Mouse (Mus musculus): Measurements from ENCODE around the gene Ccdc159. TPM values are rescaled to one million over a fixed set of nuclear protein-coding genes. Genes with fewer than 3 reads are reported as not detected.

Ccdc159 gene
- polyA plus RNA-seq, 1 experiment from 2014 or later: 3.5 TPM

DNA sequence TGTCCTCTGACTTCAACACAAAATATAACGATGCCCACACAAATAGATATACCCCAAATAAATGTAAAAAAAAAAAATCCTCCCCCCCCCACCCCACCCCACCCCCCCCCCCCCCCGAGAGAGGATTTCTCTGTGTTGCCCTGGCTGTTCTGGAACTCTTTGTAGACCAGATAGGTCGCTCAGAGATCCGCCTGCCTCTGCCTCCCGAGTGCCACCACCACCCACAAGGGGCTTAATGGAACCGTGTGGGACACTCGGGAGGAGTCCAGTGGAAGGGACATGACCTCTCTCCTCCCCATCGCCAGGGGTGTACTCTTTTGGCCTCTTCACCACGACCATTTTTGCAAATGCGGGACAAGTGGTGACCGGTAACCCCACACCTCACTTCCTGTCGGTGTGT, 15.8 kb downstream of the Ccdc159 start:
- Histone ChIP-seq H3K4me2 (ENCODE audit: low read depth, low read length) (no peak overlapping the region), H3K27ac (ENCODE audit: low read length) (no peak overlapping the region), H3K9me3 (ENCODE audit: control insufficient read depth, low read length) (no peaks in the 10 kb centered on the region), H3K9ac (ENCODE audit: low read depth, low read length) (no peak overlapping the region), H3K4me1 (ENCODE audit: control insufficient read depth, insufficient read depth, low read length) (no peaks in the 10 kb centered on the region), H3K36me3 (ENCODE audit: control insufficient read depth, insufficient read depth, low read length) (no peaks in the 10 kb centered on the region), H3K4me3 (ENCODE audit: low read length) (no peak overlapping the region), H3K27me3 (replicated peaks; ENCODE audit: control insufficient read depth, insufficient read depth, low read length) (peaks cover 4% of the 10 kb centered on the region; the same call in 1 of the 2 replicates)
- no peak for ATAC-seq
- WGBS: 68% methylated on average over 12 of the region's 12 CpGs

DNA sequence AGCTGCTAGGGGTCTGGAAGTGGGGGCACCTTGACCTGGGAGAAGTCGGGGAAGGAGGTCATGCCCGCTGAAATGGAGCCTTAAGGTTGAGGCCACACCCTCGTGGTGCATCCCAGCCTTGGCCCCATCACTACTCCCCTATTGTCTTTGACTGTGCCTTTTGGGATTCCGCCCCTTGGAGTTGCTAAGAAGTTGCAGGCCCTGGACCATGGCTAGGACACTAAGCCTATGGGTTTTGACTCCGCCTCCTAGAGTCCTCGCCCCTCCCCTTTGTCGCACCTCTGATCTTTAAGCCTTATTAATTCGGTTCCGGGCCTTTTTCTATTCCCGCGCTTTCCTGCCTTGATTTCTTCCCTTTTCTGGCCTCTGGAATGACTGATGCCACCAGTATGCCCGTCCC, 16.4 kb downstream of the Ccdc159 start:
- Histone ChIP-seq H3K27ac (ENCODE audit: low read length) (no peak overlapping the region), H3K9me3 (ENCODE audit: control insufficient read depth, low read length) (no peaks in the 10 kb centered on the region), H3K4me3 (ENCODE audit: low read length) (no peak overlapping the region), H3K4me1 (ENCODE audit: control insufficient read depth, insufficient read depth, low read length) (no peaks in the 10 kb centered on the region), H3K4me2 (ENCODE audit: low read depth, low read length) (no peak overlapping the region), H3K9ac (ENCODE audit: low read depth, low read length) (no peak overlapping the region), H3K36me3 (ENCODE audit: control insufficient read depth, insufficient read depth, low read length) (no peaks in the 10 kb centered on the region), H3K27me3 (replicated peaks; ENCODE audit: control insufficient read depth, insufficient read depth, low read length) (peaks cover 4% of the 10 kb centered on the region; the same call in 1 of the 2 replicates)
- WGBS: 48% methylated on average over 12 of the region's 12 CpGs
- ATAC-seq: no peak

DNA sequence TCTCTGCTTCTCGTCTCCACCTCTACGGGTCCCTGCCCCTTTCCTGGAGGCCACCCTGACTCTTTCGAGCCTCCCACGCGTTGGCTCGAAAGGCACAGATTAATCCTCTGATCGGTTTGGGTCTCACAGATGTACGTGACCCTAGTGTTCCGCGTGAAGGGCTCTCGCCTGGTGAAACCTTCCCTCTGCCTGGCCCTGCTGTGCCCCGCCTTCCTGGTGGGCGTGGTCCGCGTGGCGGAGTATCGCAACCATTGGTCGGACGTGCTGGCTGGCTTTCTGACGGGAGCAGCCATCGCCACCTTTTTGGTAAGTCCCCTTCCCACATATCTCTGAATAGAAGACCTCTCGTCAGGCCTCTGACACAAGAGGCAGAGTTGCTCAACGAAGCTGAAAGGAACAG, 17.0 kb downstream of the Ccdc159 start:
- WGBS: 17% methylated on average over 23 of the region's 23 CpGs
- H3K4me2 ChIP-seq (ENCODE audit: low read depth, low read length): no peak overlapping the region
- peaks cover 4% of the 10 kb centered on the region; the same call in 1 of the 2 replicates for H3K27me3 ChIP-seq (replicated peaks; ENCODE audit: control insufficient read depth, insufficient read depth, low read length)
- no peak overlapping the region for H3K9ac ChIP-seq (ENCODE audit: low read depth, low read length)
- no peak for ATAC-seq
- H3K36me3 ChIP-seq (ENCODE audit: control insufficient read depth, insufficient read depth, low read length): no peaks in the 10 kb centered on the region
- H3K4me3 ChIP-seq (ENCODE audit: low read length): no peak overlapping the region
- no peak overlapping the region for H3K27ac ChIP-seq (ENCODE audit: low read length)
- no peaks in the 10 kb centered on the region for H3K9me3 ChIP-seq (ENCODE audit: control insufficient read depth, low read length)
- no peaks in the 10 kb centered on the region for H3K4me1 ChIP-seq (ENCODE audit: control insufficient read depth, insufficient read depth, low read length)

DNA sequence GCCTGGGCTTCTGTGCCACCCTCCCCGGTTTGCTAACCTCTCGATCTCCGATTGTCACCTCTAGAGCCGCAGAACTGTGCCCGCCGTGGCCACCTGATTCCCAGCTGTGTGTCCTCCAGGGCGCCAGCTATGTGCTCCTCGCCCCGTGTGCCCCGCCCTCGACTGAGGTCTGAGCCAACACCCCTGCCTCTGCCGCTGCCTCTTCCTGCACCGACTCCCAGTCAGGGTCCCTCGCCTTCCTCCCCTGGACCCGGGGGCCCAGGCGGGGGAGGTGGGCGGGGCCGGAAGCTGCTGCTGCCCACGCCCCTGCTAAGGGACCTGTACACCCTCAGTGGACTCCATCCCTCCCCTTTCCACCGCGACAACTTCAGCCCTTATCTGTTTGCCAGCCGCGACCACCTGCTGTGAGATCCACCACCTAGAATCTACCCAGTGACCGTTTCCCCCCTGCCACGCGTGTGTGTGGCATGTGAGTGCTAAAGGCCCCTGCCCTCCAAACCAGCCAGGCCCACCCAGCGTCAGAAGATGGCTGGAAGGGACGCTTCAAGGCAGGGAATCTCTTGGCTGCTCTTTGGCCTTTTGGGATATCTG, 20.4 kb downstream of the Ccdc159 start:
- Histone ChIP-seq H3K4me1 (ENCODE audit: control insufficient read depth, insufficient read depth, low read length) (no peaks in the 10 kb centered on the region), H3K9me3 (ENCODE audit: control insufficient read depth, low read length) (no peaks in the 10 kb centered on the region), H3K36me3 (ENCODE audit: control insufficient read depth, insufficient read depth, low read length) (no peaks in the 10 kb centered on the region), H3K4me2 (ENCODE audit: low read depth, low read length) (no peak overlapping the region), H3K9ac (ENCODE audit: low read depth, low read length) (no peak overlapping the region), H3K27me3 (replicated peaks; ENCODE audit: control insufficient read depth, insufficient read depth, low read length) (peaks cover 6% of the 10 kb centered on the region; the same call in 1 of the 2 replicates), H3K4me3 (ENCODE audit: low read length) (no peak overlapping the region), H3K27ac (ENCODE audit: low read length) (no peak overlapping the region)
- 8% methylated on average over 26 of the region's 28 CpGs for WGBS
- ATAC-seq: peak; percentile 39; the same call in 1 of the 2 replicates

DNA sequence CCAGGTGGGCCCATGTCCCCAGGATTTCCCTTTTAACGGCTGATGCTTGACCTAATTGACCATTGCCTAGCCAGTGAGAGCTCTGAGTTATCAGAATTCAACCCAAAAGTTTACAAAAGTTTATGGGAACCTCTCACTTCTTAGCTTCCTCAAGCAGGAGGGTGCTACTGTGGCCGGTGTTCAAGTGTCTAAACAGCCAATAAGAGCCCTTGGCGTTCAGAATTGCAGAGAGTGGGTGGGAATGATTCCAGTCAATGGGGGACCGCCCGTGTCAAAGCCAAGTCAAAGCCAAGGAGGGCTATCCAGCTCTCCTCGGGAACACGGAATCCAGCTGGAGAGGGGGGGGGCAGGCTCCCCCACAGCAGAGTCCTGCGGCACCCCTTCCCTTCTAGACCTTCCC, 20.9 kb downstream of the Ccdc159 start:
- Histone ChIP-seq H3K9me3 (ENCODE audit: control insufficient read depth, low read length) (no peaks in the 10 kb centered on the region), H3K4me2 (ENCODE audit: low read depth, low read length) (no peak overlapping the region), H3K4me1 (ENCODE audit: control insufficient read depth, insufficient read depth, low read length) (no peaks in the 10 kb centered on the region), H3K27ac (ENCODE audit: low read length) (no peak overlapping the region), H3K36me3 (ENCODE audit: control insufficient read depth, insufficient read depth, low read length) (no peaks in the 10 kb centered on the region), H3K27me3 (replicated peaks; ENCODE audit: control insufficient read depth, insufficient read depth, low read length) (peaks cover 6% of the 10 kb centered on the region; the same call in 1 of the 2 replicates), H3K9ac (ENCODE audit: low read depth, low read length) (no peak overlapping the region), H3K4me3 (ENCODE audit: low read length) (no peak overlapping the region)
- WGBS: 44% methylated on average over 8 of the region's 8 CpGs
- ATAC-seq: no peak

DNA sequence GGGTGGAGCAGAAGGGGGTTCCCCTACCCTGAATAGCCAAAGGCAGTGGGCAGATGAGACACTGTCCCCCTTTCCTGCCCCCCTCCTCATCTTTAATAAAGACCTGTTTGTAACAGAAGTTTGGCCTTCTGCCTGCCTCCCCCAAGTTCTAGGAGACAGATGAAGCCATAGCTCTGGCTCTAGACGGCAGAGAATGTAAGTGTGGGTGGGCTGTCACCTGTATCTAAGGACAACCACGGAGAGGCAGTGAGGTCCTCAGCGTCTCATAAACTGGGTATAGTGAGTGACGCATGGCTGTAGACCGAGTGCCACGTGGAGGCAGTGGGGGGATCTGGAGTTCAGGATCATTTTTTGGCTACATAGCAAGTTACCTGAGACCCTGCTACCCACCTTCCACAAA, 21.5 kb downstream of the Ccdc159 start:
- peaks cover 6% of the 10 kb centered on the region; the same call in 1 of the 2 replicates for H3K27me3 ChIP-seq (replicated peaks; ENCODE audit: control insufficient read depth, insufficient read depth, low read length)
- 66% methylated on average over 6 of the region's 6 CpGs for WGBS
- H3K36me3 ChIP-seq (ENCODE audit: control insufficient read depth, insufficient read depth, low read length): no peaks in the 10 kb centered on the region
- H3K4me3 ChIP-seq (ENCODE audit: low read length): no peak overlapping the region
- H3K27ac ChIP-seq (ENCODE audit: low read length): no peak overlapping the region
- H3K9me3 ChIP-seq (ENCODE audit: control insufficient read depth, low read length): no peaks in the 10 kb centered on the region
- H3K4me2 ChIP-seq (ENCODE audit: low read depth, low read length): no peak overlapping the region
- H3K9ac ChIP-seq (ENCODE audit: low read depth, low read length): no peak overlapping the region
- no peak for ATAC-seq
- H3K4me1 ChIP-seq (ENCODE audit: control insufficient read depth, insufficient read depth, low read length): no peaks in the 10 kb centered on the region

DNA sequence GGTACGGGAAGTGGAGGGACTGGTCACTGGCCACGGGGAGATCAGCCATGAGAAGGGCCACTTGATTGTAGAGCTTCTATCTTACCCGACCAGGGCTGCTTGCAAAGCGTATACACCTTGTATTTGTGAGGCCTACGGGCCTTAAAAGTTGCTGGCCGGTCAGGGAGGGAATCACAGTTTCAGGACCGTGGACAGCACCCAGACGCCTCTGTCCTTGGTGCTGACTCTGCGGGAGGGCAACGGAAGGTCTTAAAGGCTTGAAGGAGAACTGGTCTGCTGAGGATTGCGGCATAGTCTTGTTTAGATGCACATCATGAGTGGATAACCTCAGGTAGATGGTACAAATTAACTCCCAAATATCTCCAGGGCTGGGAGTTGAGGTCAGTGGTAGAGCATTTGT, 23.1 kb downstream of the Ccdc159 start:
- H3K27me3 ChIP-seq (replicated peaks; ENCODE audit: control insufficient read depth, insufficient read depth, low read length): peaks cover 6% of the 10 kb centered on the region; the same call in 1 of the 2 replicates
- no peak for ATAC-seq
- 13% methylated on average over 11 of the region's 11 CpGs for WGBS

DNA sequence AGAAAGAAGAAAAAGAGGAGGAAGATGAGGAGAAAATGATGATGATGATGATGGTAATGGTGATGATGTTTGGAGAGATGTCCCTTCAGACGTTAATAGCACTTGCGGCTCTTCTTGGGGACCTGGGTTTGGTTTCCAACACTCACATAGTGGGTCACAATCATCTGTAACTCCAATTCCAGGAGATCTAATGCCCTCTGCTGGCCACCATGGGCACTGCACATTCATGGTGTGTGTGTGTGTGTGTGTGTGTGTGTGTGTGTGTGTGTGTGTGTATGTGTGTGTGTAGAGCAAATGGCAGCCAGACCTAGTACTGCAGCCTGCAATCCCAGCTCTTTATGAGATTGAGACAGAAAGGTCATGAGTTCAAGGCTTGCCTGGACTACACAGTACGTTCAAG, 24.7 kb downstream of the Ccdc159 start:
- Histone ChIP-seq H3K9ac (ENCODE audit: low read depth, low read length) (no peak overlapping the region), H3K27ac (ENCODE audit: low read length) (no peak overlapping the region), H3K36me3 (ENCODE audit: control insufficient read depth, insufficient read depth, low read length) (no peaks in the 10 kb centered on the region), H3K4me2 (ENCODE audit: low read depth, low read length) (no peak overlapping the region), H3K9me3 (ENCODE audit: control insufficient read depth, low read length) (no peaks in the 10 kb centered on the region), H3K27me3 (replicated peaks; ENCODE audit: control insufficient read depth, insufficient read depth, low read length) (peaks cover 6% of the 10 kb centered on the region; the same call in 1 of the 2 replicates), H3K4me3 (ENCODE audit: low read length) (no peak overlapping the region), H3K4me1 (ENCODE audit: control insufficient read depth, insufficient read depth, low read length) (peaks cover 4% of the 10 kb centered on the region; the same call in 1 of the 2 replicates)
- WGBS: 73% methylated on average over 3 of the region's 3 CpGs
- ATAC-seq: no peak

More for the DNA sequence above, 23.1 kb downstream of the Ccdc159 start:
- H3K4me3 ChIP-seq (ENCODE audit: low read length): no peak overlapping the region
- H3K4me1 ChIP-seq (ENCODE audit: control insufficient read depth, insufficient read depth, low read length): no peaks in the 10 kb centered on the region
- no peaks in the 10 kb centered on the region for H3K9me3 ChIP-seq (ENCODE audit: control insufficient read depth, low read length)
- H3K27ac ChIP-seq (ENCODE audit: low read length): no peak overlapping the region
- H3K36me3 ChIP-seq (ENCODE audit: control insufficient read depth, insufficient read depth, low read length): no peaks in the 10 kb centered on the region
- H3K9ac ChIP-seq (ENCODE audit: low read depth, low read length): no peak overlapping the region
- H3K4me2 ChIP-seq (ENCODE audit: low read depth, low read length): no peak overlapping the region

DNA sequence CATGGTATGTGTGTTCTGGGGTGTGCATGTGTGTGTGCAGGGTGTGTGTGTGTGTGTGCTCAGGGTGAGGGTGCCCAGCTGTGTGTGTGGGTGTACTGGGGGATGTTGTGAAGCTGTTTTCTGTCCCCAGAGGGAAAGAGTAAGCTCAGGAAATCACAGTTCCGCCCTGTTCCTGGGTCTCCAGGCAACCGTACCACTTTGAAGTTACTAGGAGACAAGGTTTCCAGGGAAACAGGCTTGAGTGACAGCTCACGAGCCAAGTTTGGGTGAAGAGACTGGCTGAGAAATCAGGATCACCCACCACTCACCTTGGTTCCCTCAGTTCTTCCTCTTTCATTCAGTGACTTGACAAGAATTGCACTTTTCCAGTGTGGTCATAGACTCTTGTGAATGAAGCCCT, 26.3 kb downstream of the Ccdc159 start:
- H3K27me3 ChIP-seq (replicated peaks; ENCODE audit: control insufficient read depth, insufficient read depth, low read length): 0 out of 2 replicates have a peak, but pooled peaks cover 2% of the 10 kb centered on the region
- H3K36me3 ChIP-seq (ENCODE audit: control insufficient read depth, insufficient read depth, low read length): no peaks in the 10 kb centered on the region
- no peaks in the 10 kb centered on the region for H3K9me3 ChIP-seq (ENCODE audit: control insufficient read depth, low read length)
- no peak overlapping the region for H3K9ac ChIP-seq (ENCODE audit: low read depth, low read length)
- ATAC-seq: no peak
- no peak overlapping the region for H3K4me3 ChIP-seq (ENCODE audit: low read length)
- H3K4me2 ChIP-seq (ENCODE audit: low read depth, low read length): no peak overlapping the region
- peaks cover 4% of the 10 kb centered on the region; the same call in 1 of the 2 replicates for H3K4me1 ChIP-seq (ENCODE audit: control insufficient read depth, insufficient read depth, low read length)
- no peak overlapping the region for H3K27ac ChIP-seq (ENCODE audit: low read length)
- WGBS: 20% methylated on average over 3 of the region's 3 CpGs

Measured in intestine, embryonic 16.5 days (tissue).